Mouse (Mus musculus): ENCODE measurements around the gene Tbc1d8. TPM values are rescaled to one million over a fixed set of nuclear protein-coding genes. Genes with fewer than 3 reads are reported as not detected.

Gene Tbc1d8
- polyA plus RNA-seq, 1 experiment from 2014 or later: 9.1 TPM

GRCm38 (mm10) chr1:39378540-39378939 is 100.0 kb downstream of the Tbc1d8 start:
- Histone ChIP-seq H3K36me3 (ENCODE audit: control insufficient read depth, insufficient read depth, low read length) (peaks cover 21% of the 10 kb centered on the region), H3K4me1 (replicated peaks; ENCODE audit: control insufficient read depth, insufficient read depth, low read length) (no peaks in the 10 kb centered on the region), H3K4me3 (ENCODE audit: low read depth, low read length) (no peak overlapping the region), H3K27ac (ENCODE audit: low read depth) (no peak overlapping the region), H3K9me3 (ENCODE audit: control insufficient read depth, low read length) (no peaks in the 10 kb centered on the region), H3K4me2 (ENCODE audit: low read length) (no peak overlapping the region), H3K27me3 (replicated peaks; ENCODE audit: control insufficient read depth, insufficient read depth, low read length) (no peaks in the 10 kb centered on the region), H3K9ac (ENCODE audit: low read length) (no peak overlapping the region)
- DNase-seq (ENCODE audit: low spot score): no peak
- WGBS: 91% methylated on average over 1 of the region's 1 CpGs
- ATAC-seq (replicated peaks; ENCODE audit: low FRiP score, low TSS enrichment, low read depth): no peak

- Histone ChIP-seq H3K4me1 (replicated peaks; ENCODE audit: control insufficient read depth, insufficient read depth, low read length) (no peaks in the 10 kb centered on the region), H3K9ac (ENCODE audit: low read length) (no peak overlapping the region), H3K4me3 (ENCODE audit: low read depth, low read length) (no peak overlapping the region), H3K27ac (ENCODE audit: low read depth) (no peak overlapping the region), H3K27me3 (replicated peaks; ENCODE audit: control insufficient read depth, insufficient read depth, low read length) (no peaks in the 10 kb centered on the region), H3K4me2 (ENCODE audit: low read length) (no peak overlapping the region), H3K9me3 (ENCODE audit: control insufficient read depth, low read length) (no peaks in the 10 kb centered on the region), H3K36me3 (ENCODE audit: control insufficient read depth, insufficient read depth, low read length) (peaks cover 38% of the 10 kb centered on the region)
- no peak for DNase-seq (ENCODE audit: low spot score)
- 89% methylated on average over 9 of the region's 9 CpGs for WGBS
- no peak for ATAC-seq (replicated peaks; ENCODE audit: low FRiP score, low TSS enrichment, low read depth)
Measured at GRCm38 (mm10) chr1:39376726-39377240, 101.8 kb downstream of the Tbc1d8 start.

- H3K9me3 ChIP-seq (ENCODE audit: control insufficient read depth, low read length): no peaks in the 10 kb centered on the region
- DNase-seq (ENCODE audit: low spot score): no peak
- WGBS: 88% methylated on average over 7 of the region's 7 CpGs
Measured at GRCm38 (mm10) chr1:39376121-39376520, 102.4 kb downstream of the Tbc1d8 start.

GRCm38 (mm10) chr1:39374231-39374809 is 104.2 kb downstream of the Tbc1d8 start:
- peaks cover 5% of the 10 kb centered on the region for H3K4me1 ChIP-seq (replicated peaks; ENCODE audit: control insufficient read depth, insufficient read depth, low read length)
- H3K9me3 ChIP-seq (ENCODE audit: control insufficient read depth, low read length): no peaks in the 10 kb centered on the region
- ATAC-seq (replicated peaks; ENCODE audit: low FRiP score, low TSS enrichment, low read depth): no peak
- H3K36me3 ChIP-seq (ENCODE audit: control insufficient read depth, insufficient read depth, low read length): peaks cover 63% of the 10 kb centered on the region
- 89% methylated on average over 5 of the region's 5 CpGs for WGBS
- no peak overlapping the region for H3K4me3 ChIP-seq (ENCODE audit: low read depth, low read length)
- no peak overlapping the region for H3K9ac ChIP-seq (ENCODE audit: low read length)
- no peak overlapping the region for H3K4me2 ChIP-seq (ENCODE audit: low read length)
- no peak overlapping the region for H3K27ac ChIP-seq (ENCODE audit: low read depth)
- DNase-seq (ENCODE audit: low spot score): no peak
- H3K27me3 ChIP-seq (replicated peaks; ENCODE audit: control insufficient read depth, insufficient read depth, low read length): no peaks in the 10 kb centered on the region

More at GRCm38 (mm10) chr1:39376121-39376520, 102.4 kb downstream of the Tbc1d8 start:
- Histone ChIP-seq H3K36me3 (ENCODE audit: control insufficient read depth, insufficient read depth, low read length) (peaks cover 45% of the 10 kb centered on the region), H3K4me2 (ENCODE audit: low read length) (no peak overlapping the region), H3K4me3 (ENCODE audit: low read depth, low read length) (no peak overlapping the region), H3K27me3 (replicated peaks; ENCODE audit: control insufficient read depth, insufficient read depth, low read length) (no peaks in the 10 kb centered on the region), H3K9ac (ENCODE audit: low read length) (no peak overlapping the region), H3K4me1 (replicated peaks; ENCODE audit: control insufficient read depth, insufficient read depth, low read length) (no peaks in the 10 kb centered on the region), H3K27ac (ENCODE audit: low read depth) (no peak overlapping the region)
- ATAC-seq (replicated peaks; ENCODE audit: low FRiP score, low TSS enrichment, low read depth): no peak

- no peak overlapping the region for H3K9ac ChIP-seq (ENCODE audit: low read length)
- no peak for ATAC-seq (replicated peaks; ENCODE audit: low FRiP score, low TSS enrichment, low read depth)
- H3K27me3 ChIP-seq (replicated peaks; ENCODE audit: control insufficient read depth, insufficient read depth, low read length): no peaks in the 10 kb centered on the region
- H3K27ac ChIP-seq (ENCODE audit: low read depth): no peak overlapping the region
- WGBS: 71% methylated on average over 4 of the region's 4 CpGs
- no peak overlapping the region for H3K4me3 ChIP-seq (ENCODE audit: low read depth, low read length)
- no peaks in the 10 kb centered on the region for H3K9me3 ChIP-seq (ENCODE audit: control insufficient read depth, low read length)
- DNase-seq (ENCODE audit: low spot score): no peak
- peaks cover 10% of the 10 kb centered on the region for H3K4me1 ChIP-seq (replicated peaks; ENCODE audit: control insufficient read depth, insufficient read depth, low read length)
- H3K36me3 ChIP-seq (ENCODE audit: control insufficient read depth, insufficient read depth, low read length): peaks cover 65% of the 10 kb centered on the region
- no peak overlapping the region for H3K4me2 ChIP-seq (ENCODE audit: low read length)
Measured at GRCm38 (mm10) chr1:39373378-39373777, 105.2 kb downstream of the Tbc1d8 start.

GRCm38 (mm10) chr1:39372220-39372843 is 106.2 kb downstream of the Tbc1d8 start:
- no peak overlapping the region for H3K4me3 ChIP-seq (ENCODE audit: low read depth, low read length)
- peaks cover 10% of the 10 kb centered on the region for H3K4me1 ChIP-seq (replicated peaks; ENCODE audit: control insufficient read depth, insufficient read depth, low read length)
- H3K27me3 ChIP-seq (replicated peaks; ENCODE audit: control insufficient read depth, insufficient read depth, low read length): no peaks in the 10 kb centered on the region
- no peak overlapping the region for H3K27ac ChIP-seq (ENCODE audit: low read depth)
- DNase-seq (ENCODE audit: low spot score) (no peak), ATAC-seq (replicated peaks; ENCODE audit: low FRiP score, low TSS enrichment, low read depth) (no peak)
- 85% methylated on average over 8 of the region's 8 CpGs for WGBS
- no peaks in the 10 kb centered on the region for H3K9me3 ChIP-seq (ENCODE audit: control insufficient read depth, low read length)
- H3K4me2 ChIP-seq (ENCODE audit: low read length): no peak overlapping the region
- H3K36me3 ChIP-seq (ENCODE audit: control insufficient read depth, insufficient read depth, low read length): peaks cover 65% of the 10 kb centered on the region
- no peak overlapping the region for H3K9ac ChIP-seq (ENCODE audit: low read length)

GRCm38 (mm10) chr1:39370431-39370830 is 108.1 kb downstream of the Tbc1d8 start:
- H3K4me3 ChIP-seq (ENCODE audit: low read depth, low read length): no peak overlapping the region
- peaks cover 56% of the 10 kb centered on the region for H3K36me3 ChIP-seq (ENCODE audit: control insufficient read depth, insufficient read depth, low read length)
- H3K4me2 ChIP-seq (ENCODE audit: low read length): no peak overlapping the region
- no peak for ATAC-seq (replicated peaks; ENCODE audit: low FRiP score, low TSS enrichment, low read depth)
- no peak overlapping the region for H3K27ac ChIP-seq (ENCODE audit: low read depth)
- no peak for DNase-seq (ENCODE audit: low spot score)
- H3K9me3 ChIP-seq (ENCODE audit: control insufficient read depth, low read length): no peaks in the 10 kb centered on the region
- no peaks in the 10 kb centered on the region for H3K27me3 ChIP-seq (replicated peaks; ENCODE audit: control insufficient read depth, insufficient read depth, low read length)
- no peak overlapping the region for H3K9ac ChIP-seq (ENCODE audit: low read length)
- 88% methylated on average over 6 of the region's 6 CpGs for WGBS
- H3K4me1 ChIP-seq (replicated peaks; ENCODE audit: control insufficient read depth, insufficient read depth, low read length): peaks cover 13% of the 10 kb centered on the region

- Histone ChIP-seq H3K27ac (ENCODE audit: low read depth) (peak overlapping the region; percentile 91), H3K36me3 (ENCODE audit: control insufficient read depth, insufficient read depth, low read length) (peaks cover 42% of the 10 kb centered on the region), H3K4me1 (replicated peaks; ENCODE audit: control insufficient read depth, insufficient read depth, low read length) (peaks cover 13% of the 10 kb centered on the region), H3K27me3 (replicated peaks; ENCODE audit: control insufficient read depth, insufficient read depth, low read length) (no peaks in the 10 kb centered on the region), H3K9me3 (ENCODE audit: control insufficient read depth, low read length) (no peaks in the 10 kb centered on the region), H3K4me2 (ENCODE audit: low read length) (peak overlapping the region; percentile 91), H3K4me3 (ENCODE audit: low read depth, low read length) (peak overlapping the region; percentile 87), H3K9ac (ENCODE audit: low read length) (peak overlapping the region; percentile 96)
- under 1% methylated on average over 34 of the region's 34 CpGs for WGBS
- ATAC-seq (replicated peaks; ENCODE audit: low FRiP score, low TSS enrichment, low read depth): peak; percentile 21
- DNase-seq (ENCODE audit: low spot score): peak; percentile 76
Measured at GRCm38 (mm10) chr1:39368267-39368841, 110.2 kb downstream of the Tbc1d8 start.
